In the genomic region with DNA sequence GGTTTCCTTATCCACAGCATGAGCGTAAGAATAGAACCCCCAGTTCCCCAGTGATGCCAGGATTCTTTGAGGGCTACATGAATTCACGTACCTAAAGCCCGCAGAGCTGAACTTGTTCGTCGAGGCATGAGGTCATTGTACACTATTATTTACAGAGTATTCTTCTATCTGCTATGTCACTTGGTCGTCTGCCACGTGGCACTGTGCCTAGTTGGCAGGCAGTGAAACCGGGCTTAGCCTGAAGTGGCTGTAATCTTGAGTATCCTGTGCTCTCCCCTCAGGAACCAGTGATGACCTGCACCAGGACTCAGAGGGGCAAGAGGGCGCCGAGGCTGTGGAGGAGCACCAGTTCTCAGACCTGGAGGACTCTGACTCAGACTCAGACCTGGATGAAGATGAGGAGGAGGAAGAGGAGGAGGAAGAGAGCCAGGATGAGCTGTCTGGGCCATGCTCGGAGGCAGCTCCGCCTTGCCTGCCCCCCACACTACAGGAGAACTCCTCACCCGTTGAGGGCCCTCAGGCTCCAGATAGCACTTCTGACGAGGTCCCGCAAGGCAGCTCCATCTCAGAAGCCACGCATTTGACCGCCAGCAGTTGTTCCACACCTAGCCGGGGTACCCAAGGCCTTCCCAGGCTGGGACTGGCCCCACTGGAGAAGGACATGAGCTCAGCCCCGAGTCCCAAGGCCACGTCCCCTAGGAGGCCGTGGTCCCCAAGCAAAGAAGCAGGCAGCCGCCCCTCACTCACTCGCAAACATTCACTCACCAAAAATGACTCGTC, we compare ENCODE assay signal across 9 mouse cellular contexts. TPM values are rescaled to one million over a fixed set of nuclear protein-coding genes. Genes with fewer than 3 reads are reported as not detected.
A peak's percentile ranks its signal among the peaks of the same experiment; 100 is the strongest.
DNase-seq lines count a peak whose midpoint lies in the region; ATAC-seq lines count a peak whose summit lies in the region.
"Had no signal": no experiment of that assay in that cellular context is flagged by ENCODE, and none has a peak within 500 bp of the region (broad histone marks: within the 10 kb centered on the region; RNA-seq: fewer than 3 reads in every experiment).

No protein-coding gene starts in this region.

- no peak for ATAC-seq in erythroid progenitor cell, adult 5-6 weeks (replicated peaks; ENCODE audit: low FRiP score, poor library complexity, severe bottlenecking)

- peak; percentile 30 for DNase-seq in retina, postnatal 1 day
- DNase-seq in retina, embryonic 14.5 days (ENCODE audit: low spot score) = no peak
- peak; percentile 72 for DNase-seq in cerebellum, adult 9-10 months
- DNase-seq in kidney, postnatal 25 days = peak; percentile 74 to 76
- DNase-seq in testis, postnatal 14 days (ENCODE audit: low spot score) = peak; percentile 74
- no peak for DNase-seq in layer of hippocampus, adult 8-10 months (ENCODE audit: low spot score in 2 of 2)
- no peak for DNase-seq in thymus, postnatal 14 days

RNA-seq across cellular contexts. Expression of a gene that starts 29.4 kb away (rescaled TPM):
- total RNA-seq in layer of hippocampus, adult 8-10 months (2022) = not detected
- total RNA-seq in erythroid progenitor cell, adult 5-6 weeks (2015; ENCODE audit: low replicate concordance) = not detected in 2 replicates
- not detected in 2 replicates for total RNA-seq in erythroid progenitor cell, adult 5-6 weeks (2017; ENCODE audit: low replicate concordance)
- total RNA-seq: layer of hippocampus, postnatal 10 days had no signal

Comparison
In these comparisons a context has a peak if more than half of its experiments do, and no peak if none do; other contexts are left out.
1. DNase-seq: peak in retina, postnatal 1 day (single experiment), cerebellum, adult 9-10 months (single experiment), kidney, postnatal 25 days (2 of 2) and testis, postnatal 14 days (single experiment); none in retina, embryonic 14.5 days (single experiment), layer of hippocampus, adult 8-10 months (0 of 2) and thymus, postnatal 14 days (single experiment).